18 mouse cellular contexts compared by ENCODE assay signal in the genomic region with DNA sequence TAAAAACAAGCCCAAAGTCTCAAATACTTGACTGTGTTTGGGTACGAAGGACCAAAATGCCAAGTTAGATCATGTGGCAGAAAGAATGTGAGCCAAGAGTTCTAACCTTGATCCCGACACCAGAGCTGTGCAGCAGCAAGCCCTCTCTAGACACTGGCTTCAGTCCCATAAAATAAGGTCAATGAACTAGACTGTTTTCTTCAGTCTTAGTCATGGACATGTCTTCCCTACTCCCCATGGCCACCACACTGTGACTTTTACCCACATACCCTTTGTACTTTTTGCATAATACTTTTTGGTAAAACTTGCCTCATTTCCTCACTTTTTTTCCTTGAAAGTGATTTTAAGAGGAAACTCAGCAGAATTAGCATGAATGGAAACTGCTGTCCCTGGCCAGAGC.
DNase-seq lines count a peak whose midpoint lies in the region; TF ChIP-seq lines count a peak whose summit lies in the region.
"Had no signal": no experiment of that assay in that cellular context is flagged by ENCODE, and none has a peak within 500 bp of the region (broad histone marks: within the 10 kb centered on the region; RNA-seq: fewer than 3 reads in every experiment).

No protein-coding gene starts in this region.

- H3K4me3 ChIP-seq in kidney, adult 2 months (ENCODE audit: insufficient read depth, low read depth, low read length) = no peak overlapping the region
- H3K4me3 ChIP-seq: embryonic facial prominence, embryonic 12.5 days; erythroblast, embryonic 14.5 days; forebrain, embryonic 12.5 days; forebrain, embryonic 15.5 days; hindbrain, embryonic 12.5 days; hindbrain, embryonic 15.5 days had no signal

- TF ChIP-seq POLR2A in kidney, adult 2 months (IDR thresholded peaks at IDR 0.05; ENCODE audit: low read depth, low read length) = no peak

- no peaks in the 10 kb centered on the region for H3K4me1 ChIP-seq in kidney, adult 2 months (ENCODE audit: control insufficient read depth, insufficient read depth, low read length)
- H3K4me1 ChIP-seq: embryonic facial prominence, embryonic 12.5 days; forebrain, embryonic 12.5 days; forebrain, embryonic 15.5 days; hindbrain, embryonic 12.5 days; hindbrain, embryonic 15.5 days had no signal

- peak; percentile 38 to 81 for DNase-seq in adrenal gland, adult (ENCODE audit: inconsistent age in 2 of 2, low spot score in 1 of 2)
- no peak for DNase-seq in adrenal gland, postnatal 25 days
- DNase-seq in adrenal gland, postnatal 36 days = peak; percentile 26 to 43
- DNase-seq in adrenal gland, postnatal 4 days (ENCODE audit: low spot score in 2 of 2) = no peak
- DNase-seq in kidney, adult 2 months = peak; percentile 42
- DNase-seq in kidney, adult 8-10 months = no peak
- peak; percentile 76 for DNase-seq in adipocyte (ENCODE audit: low spot score)
- DNase-seq: cerebellum, adult 18-20 months; cerebellum, adult 9-10 months; cerebellum, postnatal 14 days; gastrocnemius, postnatal 25 days had no signal

- no peaks in the 10 kb centered on the region for H3K27me3 ChIP-seq in kidney, adult 2 months (replicated peaks; ENCODE audit: control insufficient read depth, insufficient read depth, low read length)
- H3K27me3 ChIP-seq: embryonic facial prominence, embryonic 12.5 days; forebrain, embryonic 12.5 days; forebrain, embryonic 15.5 days; hindbrain, embryonic 12.5 days; hindbrain, embryonic 15.5 days; Patski had no signal

- no peak for TF ChIP-seq CTCF in kidney, adult 2 months (conservative IDR thresholded peaks at IDR 0.05; ENCODE audit: insufficient read depth, insufficient read length, low read depth, low read length)

- H3K36me3 ChIP-seq in kidney, adult 2 months (ENCODE audit: control insufficient read depth, insufficient read depth, low read length) = no peaks in the 10 kb centered on the region
- H3K36me3 ChIP-seq: embryonic facial prominence, embryonic 12.5 days; forebrain, embryonic 12.5 days; forebrain, embryonic 15.5 days; hindbrain, embryonic 12.5 days; hindbrain, embryonic 15.5 days had no signal

- H3K27ac ChIP-seq in kidney, adult 2 months (ENCODE audit: insufficient read depth, low read depth, low read length) = no peak overlapping the region
- H3K27ac ChIP-seq: embryonic facial prominence, embryonic 12.5 days; forebrain, embryonic 12.5 days; forebrain, embryonic 15.5 days; hindbrain, embryonic 12.5 days; hindbrain, embryonic 15.5 days had no signal

- 47% methylated on average over 2 of the region's 2 CpGs for WGBS in kidney, adult 2 months

Comparison
In these comparisons a context has a peak if more than half of its experiments do, and no peak if none do; other contexts are left out.
1. DNase-seq: peak in adrenal gland, adult (2 of 2), adrenal gland, postnatal 36 days (2 of 2), kidney, adult 2 months (single experiment) and adipocyte (single experiment); none in adrenal gland, postnatal 25 days (single experiment), adrenal gland, postnatal 4 days (0 of 2) and kidney, adult 8-10 months (0 of 2).